Mouse (Mus musculus) heart, embryonic 14.5 days (tissue): ENCODE data around the gene Tcf7l1. TPM values are rescaled to one million over a fixed set of nuclear protein-coding genes. Genes with fewer than 3 reads are reported as not detected.

ENCODE experiments used
- ATAC-seq: fragments of 200-750 bp; cut with Nextera tagmentation; 2 replicates; pipeline ENCODE4 v1.8.0; 2017; ENCODE audit warnings: low read depth, moderate TSS enrichment; ENCODE audit not compliant: insufficient number of reproducible peaks, insufficient read depth, low FRiP score
- H3K27ac ChIP-seq, 2 experiments: fragments of 200-500 bp in 1 of 2; fragments of 300-500 bp in 1 of 2; sonication (generic) in 1 of 2; replicated peaks in 1 of 2; 2 replicates each; pipeline ENCODE4 v1.5.1; 2012 to 2014; ENCODE audit warnings: low read depth in 2 of 2, low read length in 2 of 2, control low read depth in 1 of 2, mild to moderate bottlenecking in 1 of 2, mixed read lengths in 1 of 2; ENCODE audit not compliant: control insufficient read depth in 1 of 2, insufficient read depth in 1 of 2
- H3K27me3 ChIP-seq: fragments of 300-500 bp; sonication (generic); 2 replicates; pipeline ENCODE4 v1.6.1; 2014; ENCODE audit warnings: mild to moderate bottlenecking, low read length, control low read depth; ENCODE audit not compliant: control insufficient read depth, insufficient read depth
- H3K36me3 ChIP-seq: fragments of 300-500 bp; sonication (generic); 2 replicates; pipeline ENCODE4 v1.6.1; 2014; ENCODE audit warnings: mild to moderate bottlenecking, control low read depth, low read length, mixed read lengths; ENCODE audit not compliant: control insufficient read depth, insufficient read depth
- H3K4me1 ChIP-seq, 2 experiments: fragments of 200-500 bp in 1 of 2; fragments of 300-500 bp in 1 of 2; sonication (generic) in 1 of 2; 2 replicates each; pipeline ENCODE4 v1.6.1; 2012 to 2014; ENCODE audit warnings: low read length in 2 of 2, control low read depth in 1 of 2, mixed read lengths in 1 of 2; ENCODE audit not compliant: control insufficient read depth in 2 of 2, insufficient read depth in 2 of 2
- H3K4me2 ChIP-seq: fragments of 300-500 bp; sonication (generic); 2 replicates; pipeline ENCODE4 v1.6.1; 2014; ENCODE audit warnings: mild to moderate bottlenecking, low read length
- H3K4me3 ChIP-seq, 2 experiments: fragments of 200-500 bp in 1 of 2; fragments of 300-500 bp in 1 of 2; sonication (generic) in 1 of 2; 2 replicates each; pipeline ENCODE4 v1.5.1; 2012 to 2014; ENCODE audit warnings: low read length in 2 of 2, mild to moderate bottlenecking in 2 of 2, control low read depth in 1 of 2, low read depth in 1 of 2, moderate library complexity in 1 of 2; ENCODE audit not compliant: control insufficient read depth in 1 of 2, insufficient read depth in 1 of 2
- H3K9ac ChIP-seq: fragments of 300-500 bp; sonication (generic); 2 replicates; pipeline ENCODE4 v1.6.1; 2014; ENCODE audit warnings: mild to moderate bottlenecking, low read length
- H3K9me3 ChIP-seq: fragments of 300-500 bp; sonication (generic); 2 replicates; pipeline ENCODE4 v1.6.1; 2016; ENCODE audit warnings: low read length, control low read depth; ENCODE audit not compliant: control insufficient read depth
- WGBS: fragments of 180-500 bp; shearing (Covaris S2); extraction: QIAGEN DNeasy Blood & Tissue Kit; methylation state at CpG from one replicate; pipeline ENCODE4 v1.1.7; 2014; 5-methylcytosine and 5-hydroxymethylcytosine counted together
- polyA plus RNA-seq: library from polyadenylated mRNA; unstranded; fragments of >200 nt; fragmentation: Nextera tagmentation; extraction: Ambion mirVana; gene quantifications from 2 replicates; pipeline ENCODE4 v1.2.1, GENCODE M21; 2014

Gene Tcf7l1
- polyA plus RNA-seq, 1 experiment from 2014 or later: 17.4 TPM

DNA sequence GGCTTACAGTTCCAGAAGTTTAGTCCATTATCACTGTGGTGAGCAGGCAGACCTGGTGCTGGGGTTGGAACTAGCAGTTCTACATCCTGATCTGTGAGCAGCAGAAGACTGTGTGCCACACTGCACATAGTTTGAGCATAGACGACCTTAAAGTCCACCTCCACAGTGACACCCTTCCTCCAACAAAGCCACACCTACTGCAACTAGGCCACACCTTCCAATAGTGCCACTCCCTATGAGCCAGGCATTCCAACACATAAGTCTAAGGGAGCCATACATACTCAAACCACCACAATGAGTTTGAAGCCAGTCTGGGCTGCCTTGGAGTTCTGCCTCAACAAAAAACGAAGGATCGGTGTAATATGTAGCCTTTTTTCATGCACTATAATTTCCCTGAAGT lies 55.7 kb downstream of the Tcf7l1 start:
- Histone ChIP-seq H3K9ac (no peak overlapping the region), H3K36me3 (no peaks in the 10 kb centered on the region), H3K9me3 (0 out of 2 replicates have a peak, but pooled peaks cover 3% of the 10 kb centered on the region), H3K4me2 (no peak overlapping the region), H3K27ac (no peak overlapping the region), H3K4me1 (peaks cover 9 to 11% of the 10 kb centered on the region in 2 experiments; a peak in 2 of 4 replicates), H3K27me3 (no peaks in the 10 kb centered on the region), H3K4me3 (no peak overlapping the region)
- ATAC-seq: no peak
- 92% methylated on average over 3 of the region's 3 CpGs for WGBS

DNA sequence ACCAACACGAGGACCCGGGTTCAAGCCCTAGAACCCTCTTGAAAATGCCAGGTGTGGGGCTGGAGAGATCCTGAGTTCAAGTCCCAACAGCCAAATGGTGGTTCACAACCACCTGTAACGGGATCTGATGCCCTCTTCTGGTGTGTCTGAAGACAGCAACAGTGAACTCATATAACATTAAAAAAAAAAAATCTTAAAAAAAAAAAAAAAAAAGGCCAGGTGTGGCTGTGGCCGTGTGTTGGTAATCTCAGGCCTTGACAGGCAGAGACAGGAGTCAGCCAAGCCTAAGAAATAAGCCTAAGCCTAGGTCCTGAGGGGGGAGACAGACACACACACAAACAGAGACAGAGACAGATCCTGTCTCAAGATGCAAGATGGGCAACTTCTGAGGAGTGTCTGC lies 56.9 kb downstream of the Tcf7l1 start:
- ATAC-seq: no peak
- Histone ChIP-seq H3K36me3 (no peaks in the 10 kb centered on the region), H3K4me2 (no peak overlapping the region), H3K27me3 (no peaks in the 10 kb centered on the region), H3K4me1 (peaks cover 2 to 7% of the 10 kb centered on the region in 2 experiments; a peak in 1 of 4 replicates), H3K9me3 (0 out of 2 replicates have a peak, but pooled peaks cover 3% of the 10 kb centered on the region), H3K4me3 (no peak overlapping the region), H3K27ac (no peak overlapping the region), H3K9ac (no peak overlapping the region)
- 77% methylated on average over 4 of the region's 4 CpGs for WGBS

DNA sequence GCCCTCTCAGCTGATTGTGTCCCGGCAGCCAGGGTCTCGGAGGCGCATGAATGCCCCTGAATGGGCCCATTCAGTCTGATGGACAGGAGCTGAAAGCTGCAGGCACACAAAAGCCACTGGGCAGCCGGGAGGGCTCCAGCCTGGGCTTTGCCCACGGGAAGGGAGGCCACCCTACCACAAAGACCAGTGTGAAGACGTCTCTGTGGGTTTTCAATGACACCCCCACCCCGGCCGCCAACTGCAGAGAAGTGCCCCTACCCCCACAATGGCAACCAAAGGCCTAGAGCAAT lies 58.5 kb downstream of the Tcf7l1 start:
- no peak for ATAC-seq
- H3K4me2 ChIP-seq: no peak overlapping the region
- 48% methylated on average over 8 of the region's 8 CpGs for WGBS
- no peaks in the 10 kb centered on the region for H3K27me3 ChIP-seq
- no peaks in the 10 kb centered on the region for H3K36me3 ChIP-seq
- H3K27ac ChIP-seq: no peak overlapping the region
- no peak overlapping the region for H3K9ac ChIP-seq
- peaks cover under 1 to 7% of the 10 kb centered on the region in 2 experiments; a peak in 1 of 4 replicates for H3K4me1 ChIP-seq
- H3K4me3 ChIP-seq: no peak overlapping the region
- 0 out of 2 replicates have a peak, but pooled peaks cover 3% of the 10 kb centered on the region for H3K9me3 ChIP-seq

DNA sequence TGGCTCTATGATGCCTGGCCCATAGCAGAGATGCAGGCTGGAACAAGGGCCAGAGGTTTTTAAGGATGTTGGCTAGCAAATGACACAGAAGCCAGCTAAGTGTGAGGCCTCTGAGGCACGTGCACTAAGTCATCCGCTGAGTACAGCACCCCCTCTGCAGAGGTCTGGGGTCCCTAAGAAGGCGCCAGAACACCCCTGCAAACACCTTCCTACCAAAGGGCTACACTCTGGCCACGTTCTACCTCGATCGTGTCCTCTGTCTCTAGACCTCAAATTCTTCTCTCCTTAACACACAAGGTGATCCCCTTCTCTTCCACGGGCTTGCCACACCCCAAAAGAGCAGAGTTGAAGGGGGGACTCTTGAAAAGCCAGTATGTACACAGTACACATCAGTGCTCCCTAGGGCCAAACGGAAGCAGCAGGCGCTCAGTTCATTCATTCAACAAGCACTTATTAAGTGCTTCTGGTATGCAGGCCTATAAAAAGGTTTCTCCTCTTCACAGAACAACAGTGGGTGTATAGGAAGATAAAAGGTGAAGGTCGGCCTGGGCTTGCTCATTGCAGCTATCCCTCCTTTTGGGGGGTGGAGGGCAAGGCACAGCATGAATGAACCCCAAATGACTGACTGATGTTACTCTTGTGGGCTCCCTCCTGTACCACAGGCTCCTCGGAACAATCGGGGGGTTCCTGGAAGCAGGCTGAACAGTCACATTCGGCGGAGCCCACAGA lies 59.1 kb downstream of the Tcf7l1 start:
- Histone ChIP-seq H3K4me2 (no peak overlapping the region), H3K4me3 (no peak overlapping the region), H3K27me3 (no peaks in the 10 kb centered on the region), H3K4me1 (peaks cover 0 to 2% of the 10 kb centered on the region in 2 experiments; a peak in 1 of 4 replicates), H3K27ac (no peak overlapping the region), H3K9ac (no peak overlapping the region), H3K36me3 (no peaks in the 10 kb centered on the region), H3K9me3 (0 out of 2 replicates have a peak, but pooled peaks cover 3% of the 10 kb centered on the region)
- ATAC-seq: no peak
- 58% methylated on average over 14 of the region's 14 CpGs for WGBS

DNA sequence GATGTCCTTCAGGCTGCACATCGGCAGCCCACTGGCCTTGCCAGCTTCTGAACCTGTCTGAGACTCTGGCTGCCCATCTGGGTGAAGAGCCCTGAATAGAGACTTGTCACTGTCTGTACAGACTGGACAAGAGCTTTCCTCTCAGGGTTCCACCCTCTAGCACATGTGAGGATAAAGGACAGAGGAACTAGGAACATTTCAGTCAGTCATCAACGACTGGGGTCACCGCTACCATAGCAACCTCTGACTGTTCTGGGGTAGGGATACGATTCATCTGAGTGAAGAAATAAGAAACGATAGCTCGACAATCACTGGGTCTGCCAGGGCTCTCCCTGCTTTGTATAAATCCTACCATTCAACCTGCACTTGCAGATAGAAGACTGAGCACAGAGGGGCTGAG lies 61.2 kb downstream of the Tcf7l1 start:
- H3K9me3 ChIP-seq: 0 out of 2 replicates have a peak, but pooled peaks cover 2% of the 10 kb centered on the region
- no peaks in the 10 kb centered on the region for H3K27me3 ChIP-seq
- no peak overlapping the region for H3K27ac ChIP-seq
- H3K9ac ChIP-seq: no peak overlapping the region
- H3K36me3 ChIP-seq: no peaks in the 10 kb centered on the region
- no peaks in the 10 kb centered on the region; a peak in 1 of 4 replicates for H3K4me1 ChIP-seq
- H3K4me2 ChIP-seq: no peak overlapping the region
- 71% methylated on average over 6 of the region's 6 CpGs for WGBS
- ATAC-seq: no peak
- no peak overlapping the region for H3K4me3 ChIP-seq

DNA sequence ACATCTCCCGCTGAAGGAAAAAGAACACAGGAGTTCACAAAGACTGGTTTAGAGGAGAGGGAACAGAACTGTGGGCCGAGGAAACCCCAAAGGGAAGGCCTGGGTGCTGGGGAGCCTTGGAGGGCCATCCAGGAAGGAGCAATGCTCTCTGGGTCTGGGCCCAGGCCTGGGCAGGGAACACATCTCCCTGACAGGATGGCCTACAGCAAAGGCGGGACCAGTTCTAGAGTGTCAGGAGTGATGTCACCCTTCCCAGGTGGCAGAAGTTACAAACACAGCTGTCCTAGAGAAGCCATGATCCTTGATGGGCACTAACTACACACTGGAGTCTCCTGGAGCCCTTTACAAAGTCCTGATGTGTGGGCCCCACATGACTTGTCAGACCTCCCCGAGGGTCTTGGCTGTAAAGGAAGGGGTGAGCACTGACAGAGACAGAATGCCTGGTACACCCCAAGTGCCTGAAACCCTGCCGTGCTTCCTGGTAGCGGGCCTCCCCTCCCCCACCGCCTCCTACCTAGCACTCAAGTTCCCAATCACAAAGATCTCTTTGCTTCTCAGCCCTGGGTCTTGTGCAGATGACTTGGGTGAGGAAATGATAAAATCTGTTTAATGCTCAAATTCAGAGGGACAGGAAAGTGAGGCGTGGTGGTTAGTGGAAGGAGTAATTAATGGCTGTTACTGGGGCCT lies 64.4 kb downstream of the Tcf7l1 start:
- ATAC-seq: no peak
- 57% methylated on average over 8 of the region's 8 CpGs for WGBS
- Histone ChIP-seq H3K27me3 (no peaks in the 10 kb centered on the region), H3K36me3 (no peaks in the 10 kb centered on the region), H3K4me3 (no peak overlapping the region), H3K4me1 (no peaks in the 10 kb centered on the region), H3K9me3 (no peaks in the 10 kb centered on the region), H3K27ac (no peak overlapping the region), H3K9ac (no peak overlapping the region), H3K4me2 (no peak overlapping the region)

DNA sequence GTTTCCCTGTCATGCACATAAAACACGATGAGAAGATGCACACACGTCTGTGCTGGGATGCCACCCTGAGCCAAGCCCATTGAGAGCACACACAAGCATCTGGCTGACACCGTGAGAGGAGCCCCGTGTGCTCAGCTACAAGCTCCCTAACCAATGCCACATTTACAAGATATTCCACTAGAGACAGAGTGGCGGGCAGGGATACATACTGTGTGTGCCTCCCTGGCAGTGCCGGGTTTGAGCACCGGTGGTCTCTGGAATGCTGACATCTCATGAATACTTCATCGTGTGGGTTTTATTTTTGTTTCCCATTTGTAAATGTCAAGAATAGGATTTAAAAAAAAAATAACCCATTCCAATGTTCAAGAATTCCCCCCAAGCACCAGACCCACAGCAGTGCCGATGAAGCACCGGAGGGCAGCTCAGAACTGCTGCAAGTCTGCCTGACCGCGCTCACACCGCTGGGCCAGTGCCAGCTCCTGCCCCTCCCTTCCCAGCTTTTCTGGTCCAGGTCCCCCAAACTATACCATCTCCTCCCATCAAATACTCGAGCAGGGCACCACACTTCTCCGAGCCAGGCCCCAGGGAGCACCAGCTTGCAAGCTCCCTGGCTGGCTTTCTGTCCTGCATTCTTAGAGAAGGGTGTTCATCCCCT lies 65.2 kb downstream of the Tcf7l1 start:
- Histone ChIP-seq H3K4me2 (no peak overlapping the region), H3K9me3 (no peaks in the 10 kb centered on the region), H3K27me3 (no peaks in the 10 kb centered on the region), H3K9ac (no peak overlapping the region), H3K27ac (no peak overlapping the region), H3K4me3 (no peak overlapping the region), H3K36me3 (no peaks in the 10 kb centered on the region), H3K4me1 (no peaks in the 10 kb centered on the region)
- WGBS: 84% methylated on average over 15 of the region's 15 CpGs
- no peak for ATAC-seq
